Mouse (Mus musculus) limb, embryonic 15.5 days (tissue): ENCODE results near the gene Ap1g2. TPM values are rescaled to one million over a fixed set of nuclear protein-coding genes. Genes with fewer than 3 reads are reported as not detected.

Experiments used
- ATAC-seq: fragments of 200-750 bp; cut with Nextera tagmentation; 2 replicates; pipeline ENCODE4 v1.8.0; 2017; ENCODE audit warnings: low read depth, moderate TSS enrichment; ENCODE audit not compliant: insufficient number of reproducible peaks, low FRiP score, low TSS enrichment
- H3K27ac ChIP-seq: fragments of 300-500 bp; sonication (generic); 2 replicates; pipeline ENCODE4 v1.5.1; 2015; ENCODE audit warnings: moderate library complexity, mild to moderate bottlenecking, inconsistent platforms
- H3K27me3 ChIP-seq: fragments of 300-500 bp; sonication (generic); 2 replicates; pipeline ENCODE4 v1.6.1; 2015; ENCODE audit warnings: inconsistent platforms
- H3K36me3 ChIP-seq: fragments of 300-500 bp; sonication (generic); 2 replicates; pipeline ENCODE4 v1.6.1; 2015; ENCODE audit warnings: inconsistent platforms
- H3K4me1 ChIP-seq: fragments of 300-500 bp; sonication (generic); 2 replicates; pipeline ENCODE4 v1.6.1; 2015; ENCODE audit warnings: inconsistent platforms
- H3K4me2 ChIP-seq: fragments of 300-500 bp; sonication (generic); 2 replicates; pipeline ENCODE4 v1.6.1; 2015; ENCODE audit warnings: mild to moderate bottlenecking, inconsistent platforms
- H3K4me3 ChIP-seq: fragments of 300-500 bp; sonication (generic); 2 replicates; pipeline ENCODE4 v1.5.1; 2015; ENCODE audit warnings: mild to moderate bottlenecking, inconsistent platforms
- H3K9ac ChIP-seq: fragments of 300-500 bp; sonication (generic); 2 replicates; pipeline ENCODE4 v1.6.1; 2015; ENCODE audit warnings: inconsistent platforms
- H3K9me3 ChIP-seq: fragments of 300-500 bp; sonication (generic); 2 replicates; pipeline ENCODE4 v1.6.1; 2016; ENCODE audit warnings: inconsistent platforms
- WGBS: fragments of 180-500 bp; shearing (Covaris S2); methylation state at CpG from one replicate; pipeline ENCODE4 v1.1.7; 2015; 5-methylcytosine and 5-hydroxymethylcytosine counted together
- polyA plus RNA-seq: library from polyadenylated mRNA; unstranded; fragments of >200 nt; fragmentation: Nextera tagmentation; extraction: Ambion mirVana; gene quantifications from 2 replicates; pipeline ENCODE4 v1.2.1, GENCODE M21; 2015

Gene Ap1g2
- polyA plus RNA-seq, 1 experiment from 2014 or later, result 25.2 TPM

- no peak overlapping the region for H3K9ac ChIP-seq
- H3K4me3 ChIP-seq, result peak overlapping the region; percentile 74
- H3K9me3 ChIP-seq, result no peaks in the 10 kb centered on the region
- no peak for ATAC-seq
- peaks cover 32% of the 10 kb centered on the region for H3K36me3 ChIP-seq
- no peaks in the 10 kb centered on the region for H3K27me3 ChIP-seq
- H3K4me2 ChIP-seq, result peak overlapping the region; percentile 80
- no peak overlapping the region for H3K27ac ChIP-seq
- 61% methylated on average over 12 of the region's 12 CpGs for WGBS
- peaks cover 29% of the 10 kb centered on the region for H3K4me1 ChIP-seq
Observed at GRCm38 (mm10) chr14:55095671-55096070, 10.7 kb downstream of the Ap1g2 start.

DNA sequence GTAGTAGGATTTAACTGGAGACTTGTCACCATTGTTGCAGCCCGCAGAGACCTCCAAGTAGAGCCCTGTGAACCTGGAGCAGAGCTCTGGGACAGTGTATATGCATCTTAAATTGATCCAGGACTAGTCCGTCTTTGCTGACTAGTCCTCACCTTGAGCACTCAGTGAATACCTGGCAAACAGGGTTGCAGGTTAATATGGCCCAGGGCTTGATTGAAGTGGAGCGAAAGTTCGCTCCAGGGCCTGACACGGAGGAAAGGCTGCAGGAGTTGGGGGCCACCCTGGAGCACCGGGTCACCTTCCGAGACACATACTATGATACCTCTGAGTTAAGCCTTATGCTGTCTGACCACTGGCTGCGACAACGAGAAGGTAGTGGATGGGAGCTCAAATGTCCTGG is 11.1 kb downstream of the Ap1g2 start:
- H3K36me3 ChIP-seq, result peaks cover 30% of the 10 kb centered on the region
- no peaks in the 10 kb centered on the region for H3K27me3 ChIP-seq
- no peak for ATAC-seq
- WGBS, result 45% methylated on average over 9 of the region's 9 CpGs
- peak overlapping the region; percentile 56 for H3K9ac ChIP-seq
- H3K9me3 ChIP-seq, result no peaks in the 10 kb centered on the region
- peaks cover 29% of the 10 kb centered on the region for H3K4me1 ChIP-seq
- peak overlapping the region; percentile 80 for H3K4me2 ChIP-seq
- H3K27ac ChIP-seq, result peak overlapping the region; percentile 83
- H3K4me3 ChIP-seq, result peak overlapping the region; percentile 74

- Histone ChIP-seq H3K4me1 (peaks cover 29% of the 10 kb centered on the region), H3K9ac (peak within 1 kb of the TSS; percentile 56), H3K4me2 (peak within 1 kb of the TSS; percentile 80), H3K36me3 (peaks cover 26% of the 10 kb centered on the region), H3K27ac (peak within 1 kb of the TSS; percentile 83), H3K9me3 (no peaks in the 10 kb centered on the region), H3K4me3 (peak within 1 kb of the TSS; percentile 74), H3K27me3 (no peaks in the 10 kb centered on the region)
- ATAC-seq, result peak; percentile 67
- under 1% methylated on average over 30 of the region's 30 CpGs for WGBS
Observed at GRCm38 (mm10) chr14:55094704-55095231, 11.6 kb downstream of the Ap1g2 start, which contains the start of gene Thtpa. Gene Thtpa (plus strand): TSS chr14:55094784.

GRCm38 (mm10) chr14:55093927-55094326 is 12.5 kb downstream of the Ap1g2 start:
- Histone ChIP-seq H3K9ac (no peak overlapping the region), H3K27me3 (no peaks in the 10 kb centered on the region), H3K4me2 (no peak overlapping the region), H3K27ac (no peak overlapping the region), H3K9me3 (no peaks in the 10 kb centered on the region), H3K4me1 (peaks cover 35% of the 10 kb centered on the region), H3K4me3 (no peak overlapping the region), H3K36me3 (peaks cover 18% of the 10 kb centered on the region)
- no peak for ATAC-seq
- 40% methylated on average over 6 of the region's 6 CpGs for WGBS

- H3K27me3 ChIP-seq, result no peaks in the 10 kb centered on the region
- peak within 1 kb of the TSS; percentile 66 for H3K4me2 ChIP-seq
- H3K27ac ChIP-seq, result peak within 1 kb of the TSS; percentile 73
- peak within 1 kb of the TSS; percentile 59 for H3K4me3 ChIP-seq
- 1% methylated on average over 33 of the region's 34 CpGs for WGBS
- peak; percentile 89 for ATAC-seq
- H3K36me3 ChIP-seq, result no peaks in the 10 kb centered on the region
- no peaks in the 10 kb centered on the region for H3K9me3 ChIP-seq
- peaks cover 34% of the 10 kb centered on the region for H3K4me1 ChIP-seq
- peak within 1 kb of the TSS; percentile 60 for H3K9ac ChIP-seq
Observed at GRCm38 (mm10) chr14:55092011-55092577, 14.3 kb downstream of the Ap1g2 start, which contains the start of gene Zfhx2. Gene Zfhx2 (minus strand): TSS chr14:55092324.

DNA sequence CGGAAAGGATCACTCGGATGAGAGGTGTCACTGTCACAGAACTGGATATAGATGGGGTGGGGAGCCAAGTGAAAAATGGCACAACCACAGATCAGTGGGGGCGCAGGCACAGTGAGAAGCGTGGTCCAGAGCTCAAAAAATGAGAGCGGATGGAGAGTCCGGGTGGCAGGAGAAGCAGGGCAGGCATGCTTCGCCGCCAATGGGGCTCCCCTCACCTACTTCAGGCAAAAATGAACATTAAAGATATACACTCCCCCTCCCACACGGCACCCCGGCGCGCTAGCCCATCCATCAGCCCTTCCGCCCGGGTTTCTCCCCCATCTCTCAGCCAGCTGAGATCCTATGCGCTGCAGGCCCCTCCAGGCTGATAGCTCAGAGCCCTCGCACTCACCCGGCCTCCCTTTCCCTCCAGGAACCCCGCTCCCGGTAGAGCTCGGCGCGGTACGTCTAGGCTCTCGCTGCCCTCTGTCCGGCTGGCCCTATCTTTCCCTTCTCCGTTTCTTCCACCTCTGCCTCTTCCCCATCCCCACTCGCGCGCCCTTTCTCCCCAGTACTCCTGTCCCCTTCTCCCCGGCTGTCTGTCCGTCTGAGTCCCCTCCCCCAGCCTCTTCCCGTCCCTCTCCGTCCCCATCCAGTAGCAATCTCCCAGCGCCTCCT is 15.1 kb downstream of the Ap1g2 start:
- Histone ChIP-seq H3K4me1 (peaks cover 27% of the 10 kb centered on the region), H3K27me3 (no peaks in the 10 kb centered on the region), H3K4me2 (peak overlapping the region; percentile 66), H3K9me3 (no peaks in the 10 kb centered on the region), H3K36me3 (no peaks in the 10 kb centered on the region), H3K27ac (peak overlapping the region; percentile 73), H3K9ac (peak overlapping the region; percentile 60), H3K4me3 (peak overlapping the region; percentile 59)
- no peak for ATAC-seq
- 4% methylated on average over 34 of the region's 34 CpGs for WGBS

DNA sequence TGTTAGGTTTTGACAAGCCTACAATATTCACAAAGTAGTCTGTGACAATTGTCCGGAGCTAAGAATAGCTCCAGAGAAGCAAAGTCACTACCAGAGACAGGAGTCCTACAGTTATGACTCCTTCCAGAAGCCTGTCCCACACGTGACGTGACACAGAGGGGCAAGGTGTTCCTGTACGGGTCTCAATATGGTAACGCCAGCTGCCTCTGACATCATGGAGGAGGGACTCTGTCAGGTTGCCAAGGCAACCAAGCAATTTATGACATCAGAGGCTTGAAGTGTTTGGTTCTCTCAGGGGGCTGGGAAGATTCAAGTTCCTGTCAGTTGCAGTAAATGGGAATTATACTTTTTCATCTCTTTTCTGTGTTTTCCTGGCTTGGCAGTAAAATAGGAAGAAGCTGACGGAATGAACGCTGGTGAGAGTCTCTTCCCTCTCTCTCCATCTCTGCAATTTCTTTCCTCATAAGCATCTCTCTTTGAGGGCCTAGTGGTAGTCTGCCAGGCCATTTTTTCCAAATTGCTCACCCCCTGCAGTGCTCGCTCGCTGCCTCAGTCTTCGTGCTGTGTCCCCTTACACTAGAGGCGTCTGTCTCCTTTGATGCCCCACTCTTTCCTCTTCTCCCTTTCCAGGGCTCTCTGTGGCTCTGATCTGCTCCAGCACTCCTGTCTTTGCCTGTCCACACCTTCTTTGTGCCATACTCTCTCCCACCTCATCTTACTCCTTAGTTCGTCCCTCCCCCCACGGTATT is 17.0 kb downstream of the Ap1g2 start:
- Histone ChIP-seq H3K36me3 (no peaks in the 10 kb centered on the region), H3K4me2 (no peak overlapping the region), H3K9me3 (no peaks in the 10 kb centered on the region), H3K4me3 (no peak overlapping the region), H3K9ac (no peak overlapping the region), H3K27me3 (no peaks in the 10 kb centered on the region), H3K4me1 (peaks cover 17% of the 10 kb centered on the region), H3K27ac (no peak overlapping the region)
- 50% methylated on average over 13 of the region's 13 CpGs for WGBS
- ATAC-seq, result no peak

- Histone ChIP-seq H3K9me3 (no peaks in the 10 kb centered on the region), H3K4me2 (no peak overlapping the region), H3K27ac (no peak overlapping the region), H3K4me1 (peaks cover 10% of the 10 kb centered on the region), H3K4me3 (no peak overlapping the region), H3K27me3 (no peaks in the 10 kb centered on the region), H3K9ac (no peak overlapping the region), H3K36me3 (no peaks in the 10 kb centered on the region)
- no peak for ATAC-seq
- 82% methylated on average over 6 of the region's 6 CpGs for WGBS
Observed at GRCm38 (mm10) chr14:55086009-55086514, 20.3 kb downstream of the Ap1g2 start.

DNA sequence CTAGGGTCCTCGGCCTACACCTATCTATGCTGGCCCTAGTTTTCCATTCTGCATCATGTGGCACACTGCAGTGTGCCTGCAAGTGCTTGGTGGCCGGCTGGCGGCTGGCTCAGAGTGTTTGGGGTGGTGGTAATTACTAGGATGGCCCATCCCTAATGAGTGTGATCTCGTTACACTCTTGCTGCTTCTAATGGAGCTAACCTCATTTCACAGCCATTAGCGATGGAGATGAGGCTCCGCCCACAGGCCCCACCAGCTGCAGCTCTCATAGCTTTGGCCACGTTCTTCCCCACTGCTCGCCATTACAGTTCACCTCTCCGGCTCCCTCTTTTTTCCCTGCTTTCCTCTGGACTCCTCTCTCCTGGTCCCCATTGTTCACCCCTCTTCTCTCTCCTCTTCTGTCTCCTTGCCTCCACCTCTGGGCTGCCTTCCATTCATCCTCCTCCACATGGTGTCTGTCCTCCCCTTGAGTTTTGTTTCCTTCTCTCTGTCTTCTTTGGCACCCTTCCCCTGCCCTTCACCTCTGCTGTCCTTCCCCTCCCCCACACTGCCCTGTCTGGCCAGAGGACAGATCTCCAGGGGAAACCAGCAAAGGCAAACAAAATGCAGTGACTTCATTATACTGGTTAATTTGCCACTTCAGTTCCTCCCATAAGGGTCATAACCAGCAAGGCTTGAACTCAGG is 20.9 kb downstream of the Ap1g2 start:
- H3K27me3 ChIP-seq, result no peaks in the 10 kb centered on the region
- H3K36me3 ChIP-seq, result no peaks in the 10 kb centered on the region
- no peak overlapping the region for H3K4me2 ChIP-seq
- no peak overlapping the region for H3K4me3 ChIP-seq
- H3K4me1 ChIP-seq, result peaks cover 6% of the 10 kb centered on the region
- H3K9me3 ChIP-seq, result no peaks in the 10 kb centered on the region
- WGBS, result 44% methylated on average over 9 of the region's 9 CpGs
- H3K27ac ChIP-seq, result no peak overlapping the region
- H3K9ac ChIP-seq, result no peak overlapping the region
- no peak for ATAC-seq

DNA sequence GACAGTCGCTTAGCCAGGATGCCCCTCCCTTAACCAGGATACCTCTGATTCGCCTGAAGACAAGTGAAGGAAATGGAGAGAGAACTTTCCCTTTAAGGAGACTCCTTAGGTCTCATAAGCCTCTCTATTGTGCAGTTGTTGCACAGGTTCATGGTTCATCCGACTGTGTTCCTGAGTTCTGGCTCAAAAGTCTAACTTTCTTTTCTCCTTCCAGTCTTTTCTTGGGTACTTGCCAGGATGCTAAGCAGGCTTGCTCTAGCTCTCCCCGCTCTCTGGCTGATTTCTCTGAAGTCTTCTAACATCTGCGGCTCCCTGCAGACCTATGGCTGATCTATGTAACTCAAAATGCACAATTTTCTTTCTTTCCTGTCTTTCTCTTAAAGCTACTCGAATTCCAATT is 22.9 kb downstream of the Ap1g2 start:
- no peaks in the 10 kb centered on the region for H3K27me3 ChIP-seq
- no peak overlapping the region for H3K9ac ChIP-seq
- no peak overlapping the region for H3K27ac ChIP-seq
- 61% methylated on average over 6 of the region's 6 CpGs for WGBS
- H3K4me2 ChIP-seq, result no peak overlapping the region
- peaks cover 13% of the 10 kb centered on the region for H3K4me1 ChIP-seq
- no peak for ATAC-seq
- no peaks in the 10 kb centered on the region for H3K36me3 ChIP-seq
- H3K9me3 ChIP-seq, result no peaks in the 10 kb centered on the region
- no peak overlapping the region for H3K4me3 ChIP-seq

DNA sequence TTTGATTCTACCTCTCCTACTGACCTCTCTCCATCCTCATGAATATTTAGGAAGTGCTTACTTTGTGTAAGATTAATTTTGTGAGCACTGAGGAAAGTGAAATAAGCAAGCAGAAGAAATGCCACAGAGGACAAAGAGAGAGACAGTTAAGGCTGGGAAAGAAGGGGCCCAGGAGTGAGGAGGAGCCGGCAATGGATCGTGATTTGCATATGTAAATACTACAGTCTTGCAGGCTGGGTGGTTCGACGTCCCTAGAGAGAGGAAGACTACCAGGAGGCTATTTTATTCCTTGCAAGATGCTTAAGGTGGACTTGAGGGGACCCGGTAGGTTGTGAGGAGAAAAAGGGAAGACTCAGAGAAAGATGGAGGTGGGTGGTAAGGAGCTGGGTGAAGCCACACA is 25.3 kb downstream of the Ap1g2 start:
- no peak for ATAC-seq
- H3K4me2 ChIP-seq, result no peak overlapping the region
- H3K9ac ChIP-seq, result no peak overlapping the region
- no peak overlapping the region for H3K27ac ChIP-seq
- H3K4me3 ChIP-seq, result no peak overlapping the region
- H3K27me3 ChIP-seq, result no peaks in the 10 kb centered on the region
- peaks cover 27% of the 10 kb centered on the region for H3K4me1 ChIP-seq
- no peaks in the 10 kb centered on the region for H3K9me3 ChIP-seq
- no peaks in the 10 kb centered on the region for H3K36me3 ChIP-seq
- WGBS, result 29% methylated on average over 5 of the region's 5 CpGs
